Mouse (Mus musculus): Measurements from ENCODE around the gene Tdrkh. TPM values are rescaled to one million over a fixed set of nuclear protein-coding genes. Genes with fewer than 3 reads are reported as not detected.

Tdrkh gene
- polyA plus RNA-seq, 1 experiment from 2014 or later, result 14.3 TPM

GRCm38 (mm10) chr3:94372641-94373040 lies 40.4 kb upstream of the Tdrkh start, which contains the start of gene Rorc:
Gene Rorc (plus strand): TSS chr3:94372794.
- CTCF ChIA-PET, result no interaction called here
- TF ChIP-seq CTCF (IDR thresholded peaks at IDR 0.05), result no peak
- DNase-seq (ENCODE audit: low read depth, low spot score) (no peak), ATAC-seq (peak; percentile 48)
- in situ Hi-C loops (cut with MboI; ENCODE audit: low pct_unique_long_range_greater_than_20kb), result loop anchor here (25.0 kb wide), 1 partner anchor 610 kb away; the partner anchor contains the start of gene Gm5773
- POLR2A ChIA-PET, result no interaction called here
- no peaks in the 10 kb centered on the region for H3K27me3 ChIP-seq

- DNase-seq (ENCODE audit: low read depth, low spot score) (no peak), ATAC-seq (peak; percentile 11)
- in situ Hi-C loops (cut with MboI; ENCODE audit: low pct_unique_long_range_greater_than_20kb), result loop anchor here (25.0 kb wide), 1 partner anchor 611 kb away; the partner anchor contains the start of gene Gm5773
- CTCF ChIA-PET, result no interaction called here
- POLR2A ChIA-PET, result no interaction called here
- no peaks in the 10 kb centered on the region for H3K27me3 ChIP-seq
- TF ChIP-seq CTCF (IDR thresholded peaks at IDR 0.05), result no peak
Observed at GRCm38 (mm10) chr3:94373090-94373489, 40.0 kb upstream of the Tdrkh start.

DNA sequence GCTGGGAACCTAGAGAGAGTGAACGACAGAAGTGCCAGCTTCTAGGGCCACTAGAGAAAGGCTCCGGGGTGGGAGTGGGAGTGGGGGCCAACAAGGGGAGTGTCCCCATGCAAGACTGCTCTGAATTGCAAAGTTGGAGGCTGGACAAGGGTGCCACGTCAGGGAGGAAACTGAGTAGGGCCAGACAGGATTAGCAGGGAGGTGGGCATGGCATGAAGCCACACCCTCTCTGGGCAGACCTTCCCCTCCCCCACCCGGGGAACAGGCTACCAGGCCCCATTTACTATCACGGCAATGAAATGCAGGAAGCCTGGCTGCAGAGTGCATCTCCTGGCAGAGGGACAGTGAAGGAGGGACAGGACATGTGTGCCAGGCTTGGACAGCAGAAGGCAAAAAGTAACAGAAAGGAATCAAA lies 39.5 kb upstream of the Tdrkh start:
- no peak for TF ChIP-seq CTCF (IDR thresholded peaks at IDR 0.05)
- ATAC-seq (no peak), DNase-seq (ENCODE audit: low read depth, low spot score) (no peak)
- no peaks in the 10 kb centered on the region for H3K27me3 ChIP-seq
- CTCF ChIA-PET, result interaction anchor here (1.0 kb wide), 1 partner anchor 135 kb away, joined by 3 read pairs; no protein-coding TSS in a partner anchor
- in situ Hi-C loops (cut with MboI; ENCODE audit: low pct_unique_long_range_greater_than_20kb), result loop anchor here (25.0 kb wide), 1 partner anchor 611 kb away; the partner anchor contains the start of gene Gm5773
- POLR2A ChIA-PET, result no interaction called here

GRCm38 (mm10) chr3:94374636-94375035 lies 38.4 kb upstream of the Tdrkh start:
- DNase-seq (ENCODE audit: low read depth, low spot score), result no peak
- in situ Hi-C loops (cut with MboI; ENCODE audit: low pct_unique_long_range_greater_than_20kb), result loop anchor here (25.0 kb wide), 1 partner anchor 612 kb away; the partner anchor contains the start of gene Gm5773
- ChIA-PET POLR2A (interaction anchor here (0.7 kb wide), 1 partner anchor 32 kb away, joined by 6 read pairs; no protein-coding TSS in a partner anchor), CTCF (interaction anchor here (1.0 to 1.2 kb wide), 2 partner anchors 66 to 134 kb away, joined by 3 read pairs; no protein-coding TSS in a partner anchor)
- no peak for TF ChIP-seq CTCF (IDR thresholded peaks at IDR 0.05)
- no peaks in the 10 kb centered on the region for H3K27me3 ChIP-seq
- no peak for ATAC-seq

GRCm38 (mm10) chr3:94375146-94375545 lies 37.9 kb upstream of the Tdrkh start:
- CTCF ChIA-PET, result interaction anchor here (1.1 to 1.2 kb wide), 2 partner anchors 9 to 65 kb away, joined by 3 read pairs; no protein-coding TSS in a partner anchor
- POLR2A ChIA-PET, result interaction anchor here (0.7 kb wide), 1 partner anchor 32 kb away, joined by 6 read pairs; no protein-coding TSS in a partner anchor
- ATAC-seq, result no peak
- DNase-seq (ENCODE audit: low read depth, low spot score), result no peak
- no peaks in the 10 kb centered on the region for H3K27me3 ChIP-seq
- in situ Hi-C loops (cut with MboI; ENCODE audit: low pct_unique_long_range_greater_than_20kb), result no loop called here
- no peak for TF ChIP-seq CTCF (IDR thresholded peaks at IDR 0.05)

- in situ Hi-C loops (cut with MboI; ENCODE audit: low pct_unique_long_range_greater_than_20kb), result no loop called here
- TF ChIP-seq CTCF (IDR thresholded peaks at IDR 0.05), result no peak
- ATAC-seq (no peak), DNase-seq (ENCODE audit: low read depth, low spot score) (no peak)
- ChIA-PET POLR2A (interaction anchor here (0.5 kb wide), 1 partner anchor 67 kb away, joined by 3 read pairs; no protein-coding TSS in a partner anchor), CTCF (interaction anchor here (1.0 to 1.6 kb wide), 4 partner anchors 9 to 65 kb away, joined by 3 to 4 read pairs (median 3); no protein-coding TSS in a partner anchor)
- no peaks in the 10 kb centered on the region for H3K27me3 ChIP-seq
Observed at GRCm38 (mm10) chr3:94375861-94376260, 37.2 kb upstream of the Tdrkh start.

GRCm38 (mm10) chr3:94377028-94377923 lies 35.8 kb upstream of the Tdrkh start:
- ChIA-PET CTCF (interaction anchor here (1.0 to 1.7 kb wide), 4 partner anchors 10 to 24 kb away, joined by 3 to 5 read pairs (median 4); no protein-coding TSS in a partner anchor), POLR2A (interaction anchor here (1.2 kb wide), 1 partner anchor 66 kb away, joined by 6 read pairs; the partner anchor contains the start of genes Mrpl9 and Oaz3)
- in situ Hi-C loops (cut with MboI; ENCODE audit: low pct_unique_long_range_greater_than_20kb), result no loop called here
- H3K27me3 ChIP-seq, result no peaks in the 10 kb centered on the region
- DNase-seq (ENCODE audit: low read depth, low spot score) (no peak), ATAC-seq (no peak)
- no peak for TF ChIP-seq CTCF (IDR thresholded peaks at IDR 0.05)

DNA sequence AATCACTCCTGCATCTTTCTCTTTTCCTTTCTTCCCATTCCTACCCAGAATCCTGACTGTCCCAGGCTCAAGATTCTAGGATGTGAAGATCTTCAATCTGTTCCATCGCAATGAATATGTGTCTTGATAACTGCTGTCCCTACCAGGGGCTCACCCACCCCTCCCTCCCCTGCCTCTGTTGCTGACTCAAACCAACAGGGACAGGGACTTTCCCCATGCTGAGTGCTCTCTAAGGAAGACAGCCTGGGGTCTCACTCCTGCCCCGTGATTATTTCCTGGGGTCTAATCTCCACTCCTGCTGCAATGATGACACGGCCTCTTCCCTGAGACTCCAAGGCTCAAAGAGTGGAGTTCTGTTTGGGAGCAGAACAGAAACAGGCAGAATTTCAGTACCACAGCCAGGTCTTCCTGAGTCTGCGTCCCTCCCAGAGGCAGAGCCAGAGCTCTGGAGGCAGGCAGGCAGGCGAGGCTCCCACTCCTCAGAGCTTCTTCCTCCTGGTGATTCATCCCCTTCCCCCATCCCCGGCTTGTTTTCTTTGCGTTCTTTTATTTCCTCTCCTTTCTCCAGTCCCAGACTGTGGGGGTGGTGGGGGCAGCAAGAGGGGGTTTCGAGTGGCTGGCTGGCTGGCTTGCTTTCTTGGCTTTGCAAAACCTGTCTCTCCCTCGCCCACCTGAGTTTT lies 33.1 kb upstream of the Tdrkh start:
- ChIA-PET CTCF (interaction anchor here (1.5 to 1.9 kb wide), 2 partner anchors 13 to 61 kb away, joined by 4 read pairs; no protein-coding TSS in a partner anchor), POLR2A (no interaction called here)
- in situ Hi-C loops (cut with MboI; ENCODE audit: low pct_unique_long_range_greater_than_20kb), result no loop called here
- no peaks in the 10 kb centered on the region for H3K27me3 ChIP-seq
- DNase-seq (ENCODE audit: low read depth, low spot score), result no peak
- no peak for TF ChIP-seq CTCF (IDR thresholded peaks at IDR 0.05)
- no peak for ATAC-seq

- in situ Hi-C loops (cut with MboI; ENCODE audit: low pct_unique_long_range_greater_than_20kb), result no loop called here
- no peak for ATAC-seq
- TF ChIP-seq CTCF (IDR thresholded peaks at IDR 0.05), result no peak
- CTCF ChIA-PET, result interaction anchor here (1.2 to 3.9 kb wide), 5 partner anchors 9 to 58 kb away, joined by 3 to 15 read pairs (median 4); no protein-coding TSS in a partner anchor
- no peak for DNase-seq (ENCODE audit: low read depth, low spot score)
- no peaks in the 10 kb centered on the region for H3K27me3 ChIP-seq
- POLR2A ChIA-PET, result interaction anchor here (0.7 to 1.0 kb wide), 2 partner anchors 15 to 1655 kb away, joined by 3 to 6 read pairs; no protein-coding TSS in a partner anchor
Observed at GRCm38 (mm10) chr3:94382308-94382707, 30.8 kb upstream of the Tdrkh start.

GRCm38 (mm10) chr3:94383476-94383875 lies 29.6 kb upstream of the Tdrkh start:
- ChIA-PET POLR2A (interaction anchor here (1.0 kb wide), 1 partner anchor 16 kb away, joined by 3 read pairs; no protein-coding TSS in a partner anchor), CTCF (interaction anchor here (1.2 to 3.9 kb wide), 3 partner anchors 8 to 65 kb away, joined by 3 to 15 read pairs (median 3); no protein-coding TSS in a partner anchor)
- no peaks in the 10 kb centered on the region for H3K27me3 ChIP-seq
- no peak for TF ChIP-seq CTCF (IDR thresholded peaks at IDR 0.05)
- DNase-seq (ENCODE audit: low read depth, low spot score) (no peak), ATAC-seq (no peak)
- in situ Hi-C loops (cut with MboI; ENCODE audit: low pct_unique_long_range_greater_than_20kb), result no loop called here

Data from Patski (cell line).